ENCODE assay signal across 19 mouse cellular contexts in the genomic region with DNA sequence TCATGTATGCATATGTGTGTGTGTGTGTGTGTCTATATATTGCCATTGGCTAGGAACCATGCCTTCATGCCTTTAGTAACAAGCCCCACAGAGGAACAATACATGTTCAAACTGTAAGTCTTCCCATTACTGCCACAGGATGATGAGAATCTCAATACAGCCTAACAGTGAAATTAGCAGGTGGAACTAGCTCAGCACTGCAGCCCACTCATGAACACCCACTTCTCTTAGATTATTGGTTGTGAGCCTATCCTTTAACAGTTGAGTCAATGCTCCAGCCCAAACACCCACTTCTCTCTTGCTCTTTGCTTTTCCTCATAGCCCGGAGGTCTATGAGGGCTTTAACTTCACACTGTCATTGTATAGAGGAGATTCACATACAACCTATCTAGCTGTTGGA.
DNase-seq lines count a peak whose midpoint lies in the region; TF ChIP-seq lines count a peak whose summit lies in the region.
"Had no signal": no experiment of that assay in that cellular context is flagged by ENCODE, and none has a peak within 500 bp of the region (broad histone marks: within the 10 kb centered on the region; RNA-seq: fewer than 3 reads in every experiment).

No protein-coding gene starts in this region.

- DNase-seq in layer of hippocampus, adult 2 months (ENCODE audit: low spot score in 2 of 2), result peak in 1 of 2 experiments; percentile 23
- DNase-seq in layer of hippocampus, adult 11-12 months (ENCODE audit: low spot score), result no peak
- DNase-seq in right cerebral cortex, adult 18-20 months, result peak; percentile 14
- DNase-seq in right cerebral cortex, postnatal 4 days, result no peak
- no peak for DNase-seq in cerebellum, adult 11-12 months
- DNase-seq: adrenal gland, adult 2 months; adrenal gland, postnatal 10 days; adrenal gland, postnatal 25 days; cerebellum, adult 18-20 months; cerebellum, adult 8-10 months; cerebellum, adult 9-11 months; cerebellum, postnatal 14 days; cerebellum, postnatal 36 days; embryo, embryonic 11 days had no signal

- H3K4me3 ChIP-seq in layer of hippocampus, adult 2 months, result no peak overlapping the region
- H3K4me3 ChIP-seq: embryonic facial prominence, embryonic 13.5 days; embryonic facial prominence, embryonic 15.5 days; erythroblast, embryonic 14.5 days; forebrain, embryonic 10.5 days; forebrain, embryonic 12.5 days had no signal

- no peak for TF ChIP-seq CTCF in layer of hippocampus, adult 2 months (conservative IDR thresholded peaks at IDR 0.05)

- peak overlapping the region; percentile 73 for H3K27ac ChIP-seq in layer of hippocampus, adult 2 months
- H3K27ac ChIP-seq: embryonic facial prominence, embryonic 13.5 days; embryonic facial prominence, embryonic 15.5 days; forebrain, embryonic 10.5 days; forebrain, embryonic 12.5 days had no signal
